Mouse (Mus musculus) C2C12 (cell line): Measurements from ENCODE around the gene Cd48. TPM values are rescaled to one million over a fixed set of nuclear protein-coding genes. Genes with fewer than 3 reads are reported as not detected.
"Not testable (repeated sequence)": the region's sequence is repeated elsewhere in the genome, so short reads cannot be mapped to it uniquely, and the experiment has no call there.

ENCODE experiments used
- H3K27me3 ChIP-seq: one replicate; pipeline ENCODE4 v1.6.1; 2011; ENCODE audit not compliant: control insufficient read depth, insufficient read depth, insufficient read length
- H3K36me3 ChIP-seq: one replicate; pipeline ENCODE4 v1.6.1; 2011; ENCODE audit not compliant: control insufficient read depth, insufficient read depth
- H3K4me3 ChIP-seq: one replicate; pipeline ENCODE4 v1.5.1; 2011; ENCODE audit warnings: mild to moderate bottlenecking, control low read depth; ENCODE audit not compliant: poor library complexity, insufficient read depth, severe bottlenecking
- H3K79me2 ChIP-seq: one replicate; pipeline ENCODE4 v1.6.1; 2011; ENCODE audit not compliant: control insufficient read depth, insufficient read depth
- H3K79me3 ChIP-seq: one replicate; pipeline ENCODE4 v1.6.1; 2011; ENCODE audit warnings: low read depth, control low read depth
- H3ac ChIP-seq: one replicate; pipeline ENCODE3; 2011; ENCODE audit warnings: low read depth; ENCODE audit not compliant: control insufficient read depth, insufficient read length
- CEBPB ChIP-seq: IDR thresholded peaks from one replicate; pipeline ENCODE4 v1.6.1; 2011; ENCODE audit warnings: low read depth, mild to moderate bottlenecking, control low read depth, moderate library complexity
- CTCF ChIP-seq: IDR thresholded peaks from one replicate; pipeline ENCODE4 v1.5.1; 2011; ENCODE audit not compliant: control insufficient read depth, insufficient read depth, insufficient read length
- FOSL1 ChIP-seq: IDR thresholded peaks from one replicate; pipeline ENCODE4 v1.8.0; 2011; ENCODE audit warnings: mild to moderate bottlenecking, low read length; ENCODE audit not compliant: poor library complexity, insufficient read depth, severe bottlenecking
- MAX ChIP-seq: IDR thresholded peaks from one replicate; pipeline ENCODE4 v1.6.1; 2011; ENCODE audit warnings: mild to moderate bottlenecking, control low read depth
- MYOD1 ChIP-seq: IDR thresholded peaks from one replicate; pipeline ENCODE4 v1.6.1; 2011; ENCODE audit warnings: low read depth; ENCODE audit not compliant: control insufficient read depth, insufficient read length
- MYOG ChIP-seq: IDR thresholded peaks from one replicate; pipeline ENCODE4 v1.6.1; 2011; ENCODE audit not compliant: control insufficient read depth, insufficient read length; ENCODE audit errors: extremely low read depth
- USF1 ChIP-seq: IDR thresholded peaks from one replicate; pipeline ENCODE4 v1.6.1; 2011; ENCODE audit warnings: low read depth, mild to moderate bottlenecking, control low read depth, moderate library complexity
- polyA plus RNA-seq: library from polyadenylated mRNA; unstranded; fragments of >200 nt; fragmentation: generic; extraction: Trizol; gene quantifications from one replicate; pipeline ENCODE4 v1.2.1, GENCODE M21; 2012; ENCODE audit warnings: missing spikeins

Cd48 gene
- polyA plus RNA-seq, 1 experiment, result not detected

GRCm38 (mm10) chr1:171698983-171699382 is 17.2 kb downstream of the Cd48 start:
- no peaks in the 10 kb centered on the region for H3K27me3 ChIP-seq
- no peak for TF ChIP-seq CTCF
- TF ChIP-seq FOSL1, result no peak
- no peak for TF ChIP-seq MYOG
- no peak for TF ChIP-seq CEBPB
- TF ChIP-seq MYOD1, result no peak
- no peak for TF ChIP-seq USF1
- no peak for TF ChIP-seq MAX
- no peaks in the 10 kb centered on the region for H3K79me3 ChIP-seq
- H3K36me3 ChIP-seq, result no peaks in the 10 kb centered on the region
- H3ac ChIP-seq, result no peak overlapping the region
- H3K79me2 ChIP-seq, result no peaks in the 10 kb centered on the region
- H3K4me3 ChIP-seq, result no peak overlapping the region

GRCm38 (mm10) chr1:171713736-171714135 is 31.9 kb downstream of the Cd48 start:
- H3K4me3 ChIP-seq, H3ac ChIP-seq, H3K79me2 ChIP-seq, H3K79me3 ChIP-seq, H3K36me3 ChIP-seq, H3K27me3 ChIP-seq: not testable (repeated sequence)

GRCm38 (mm10) chr1:171715434-171715833 is 33.6 kb downstream of the Cd48 start:
- no peaks in the 10 kb centered on the region for H3K27me3 ChIP-seq
- H3K4me3 ChIP-seq, result no peak overlapping the region
- H3K79me3 ChIP-seq, result no peaks in the 10 kb centered on the region
- no peaks in the 10 kb centered on the region for H3K79me2 ChIP-seq
- no peak for TF ChIP-seq MYOG
- no peak for TF ChIP-seq CTCF
- no peak for TF ChIP-seq MYOD1
- TF ChIP-seq FOSL1, result no peak
- TF ChIP-seq MAX, result no peak
- no peak for TF ChIP-seq USF1
- TF ChIP-seq CEBPB, result no peak
- H3ac ChIP-seq, result no peak overlapping the region
- H3K36me3 ChIP-seq, result no peaks in the 10 kb centered on the region

DNA sequence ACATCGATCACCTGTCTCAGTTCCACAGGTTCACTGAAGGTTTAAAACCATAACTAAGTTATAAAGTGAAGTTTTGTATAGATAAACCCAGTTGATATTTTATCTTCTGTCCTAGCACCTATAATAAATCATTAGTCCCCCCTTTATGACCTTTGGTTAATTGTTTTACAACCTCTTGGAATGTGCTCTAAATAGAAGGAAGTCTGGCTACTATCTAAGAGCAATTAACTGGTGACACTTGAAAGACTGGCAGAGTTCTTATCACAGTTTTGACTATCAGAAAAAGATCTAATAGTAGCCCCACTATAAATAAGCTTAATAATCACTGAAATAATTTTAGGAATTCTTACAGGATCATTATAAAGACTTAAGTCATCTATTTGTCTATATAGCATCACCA is 34.4 kb downstream of the Cd48 start:
- H3K4me3 ChIP-seq, result no peak overlapping the region
- TF ChIP-seq FOSL1 (no peak), MYOG (no peak), CTCF (no peak), CEBPB (no peak), USF1 (no peak), MAX (no peak), MYOD1 (no peak)
- H3K27me3 ChIP-seq, result no peaks in the 10 kb centered on the region
- no peaks in the 10 kb centered on the region for H3K79me3 ChIP-seq
- H3K79me2 ChIP-seq, result no peaks in the 10 kb centered on the region
- H3ac ChIP-seq, result no peak overlapping the region
- no peaks in the 10 kb centered on the region for H3K36me3 ChIP-seq

DNA sequence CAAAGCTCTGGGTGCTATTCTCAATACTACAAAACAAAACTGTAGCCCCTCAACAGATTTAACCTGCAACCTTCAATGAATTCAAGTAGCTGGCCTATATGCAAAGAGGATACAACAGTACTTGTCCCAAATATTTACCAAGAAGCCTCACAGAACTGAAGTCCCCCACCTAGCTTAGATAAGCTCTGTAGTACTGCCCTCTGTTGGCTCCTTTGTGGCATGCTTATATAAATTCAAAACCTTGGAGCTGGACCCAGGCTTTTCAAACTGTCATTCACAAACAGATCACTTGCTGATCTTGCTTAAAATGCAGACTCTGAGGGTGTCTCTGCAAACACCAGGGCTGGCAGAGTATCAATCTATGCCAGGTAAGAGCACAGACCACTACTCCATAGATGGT is 49.4 kb downstream of the Cd48 start:
- H3K79me3 ChIP-seq, result no peaks in the 10 kb centered on the region
- H3ac ChIP-seq, result no peak overlapping the region
- TF ChIP-seq CTCF (no peak), MYOG (no peak), FOSL1 (no peak), USF1 (no peak), CEBPB (no peak), MYOD1 (no peak), MAX (no peak)
- H3K27me3 ChIP-seq, result no peaks in the 10 kb centered on the region
- no peak overlapping the region for H3K4me3 ChIP-seq
- no peaks in the 10 kb centered on the region for H3K36me3 ChIP-seq
- no peaks in the 10 kb centered on the region for H3K79me2 ChIP-seq

GRCm38 (mm10) chr1:171734898-171735297 is 53.1 kb downstream of the Cd48 start:
- Histone ChIP-seq H3ac (no peak overlapping the region), H3K36me3 (no peaks in the 10 kb centered on the region), H3K79me3 (no peaks in the 10 kb centered on the region), H3K27me3 (no peaks in the 10 kb centered on the region), H3K79me2 (no peaks in the 10 kb centered on the region), H3K4me3 (no peak overlapping the region)
- TF ChIP-seq MAX, result no peak
- TF ChIP-seq MYOD1, result no peak
- TF ChIP-seq CTCF, result no peak
- TF ChIP-seq USF1, result no peak
- no peak for TF ChIP-seq FOSL1
- TF ChIP-seq CEBPB, result no peak
- no peak for TF ChIP-seq MYOG
